ENCODE assay signal across 12 mouse cellular contexts in genomic region chr1:192849616-192850015, GRCm38 (mm10).
"Had no signal": no experiment of that assay in that cellular context is flagged by ENCODE, and none has a peak within 500 bp of the region (broad histone marks: within the 10 kb centered on the region; RNA-seq: fewer than 3 reads in every experiment).

No protein-coding gene starts in this region.

- H3K9me3 ChIP-seq: kidney, embryonic 15.5 days; limb, embryonic 15.5 days; liver, embryonic 12.5 days; midbrain, embryonic 13.5 days; neural tube, embryonic 15.5 days had no signal

- H3K27me3 ChIP-seq: limb, embryonic 15.5 days; neural tube, embryonic 15.5 days had no signal

- H3K4me3 ChIP-seq: kidney, embryonic 15.5 days; limb, embryonic 15.5 days; liver, embryonic 12.5 days; midbrain, embryonic 13.5 days; neural tube, embryonic 15.5 days had no signal

- H3K9ac ChIP-seq: kidney, embryonic 15.5 days; limb, embryonic 15.5 days; liver, embryonic 12.5 days; midbrain, embryonic 13.5 days; neural tube, embryonic 15.5 days had no signal

- DNase-seq: kidney, adult 18-20 months; kidney, postnatal 4 days; left cerebral cortex, postnatal 4 days; lung, postnatal 10 days; right cerebral cortex, adult 18-20 months; right cerebral cortex, postnatal 25 days; thymus, postnatal 36 days had no signal

- H3K4me1 ChIP-seq: liver, embryonic 12.5 days had no signal

- H3K4me2 ChIP-seq: kidney, embryonic 15.5 days; limb, embryonic 15.5 days; liver, embryonic 12.5 days; midbrain, embryonic 13.5 days; neural tube, embryonic 15.5 days had no signal

- H3K27ac ChIP-seq: kidney, embryonic 15.5 days; limb, embryonic 15.5 days; liver, embryonic 12.5 days; midbrain, embryonic 13.5 days; neural tube, embryonic 15.5 days had no signal

- ATAC-seq: liver, embryonic 12.5 days; midbrain, embryonic 13.5 days had no signal

- H3K36me3 ChIP-seq: liver, embryonic 12.5 days had no signal
